Mouse (Mus musculus): ENCODE measurements at regions not wholly inside any gene's neighbourhood (a gene's known extent, or its start where the extent isn't known, plus 50 kb on each side); places are given as distances from the start of the nearest gene placed in this dataset.
"Not testable (repeated sequence)": the region's sequence is repeated elsewhere in the genome, so short reads cannot be mapped to it uniquely, and the experiment has no call there.

DNA sequence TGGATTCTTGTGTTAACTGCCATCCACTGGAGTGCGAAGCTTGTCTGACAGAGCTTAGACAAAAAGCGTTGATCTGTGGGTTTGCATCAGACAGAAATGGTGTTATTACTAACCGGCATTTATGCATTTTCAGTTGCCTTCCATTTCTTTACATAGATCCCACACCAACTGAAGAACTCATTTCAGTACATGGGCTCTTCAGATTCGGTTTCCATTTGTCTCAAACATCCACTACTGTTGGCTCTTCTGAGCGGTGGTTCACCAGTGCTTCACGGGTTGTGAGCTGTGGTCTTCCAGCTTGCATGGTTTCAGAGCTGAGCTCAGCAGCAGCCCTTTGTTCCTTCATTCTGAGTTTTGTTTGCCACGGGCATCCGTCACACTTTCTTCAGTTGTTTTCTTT, 294.4 kb downstream of the Eipr1 start:
- Histone ChIP-seq H3K36me3 (ENCODE audit: control insufficient read depth in 1 of 2, insufficient read depth in 2 of 2, low read length in 2 of 2) (no peaks in the 10 kb centered on the region), H3K4me1 (ENCODE audit: control insufficient read depth in 1 of 2, insufficient read depth in 2 of 2, low read length in 2 of 2) (no peaks in the 10 kb centered on the region), H3K4me3 (ENCODE audit: control insufficient read depth in 1 of 2, insufficient read depth in 1 of 2, low read depth in 2 of 2, low read length in 2 of 2) (no peak overlapping the region), H3K27ac (ENCODE audit: control insufficient read depth, low read depth, low read length) (no peak overlapping the region), H3K27me3 (ENCODE audit: control insufficient read depth in 1 of 2, insufficient read depth in 2 of 2, low read length in 2 of 2) (no peaks in the 10 kb centered on the region), H3K9me3 (replicated peaks; ENCODE audit: insufficient read depth, low read length) (no peaks in the 10 kb centered on the region), H3K9ac (ENCODE audit: control insufficient read depth, low read depth, low read length, poor library complexity, severe bottlenecking) (no peak overlapping the region), H3K79me2 (ENCODE audit: control insufficient read depth, insufficient read depth, low read length, poor library complexity) (no peaks in the 10 kb centered on the region)
- no peak for TF ChIP-seq GATA1 (IDR thresholded peaks at IDR 0.05; ENCODE audit: low read depth, low read length)
- no peak for TF ChIP-seq RCOR1 (IDR thresholded peaks at IDR 0.05; ENCODE audit: low read depth, low read length)
- no peak for TF ChIP-seq ZC3H11A (IDR thresholded peaks at IDR 0.05; ENCODE audit: low read depth, low read length)
- TF ChIP-seq NRF1 (IDR thresholded peaks at IDR 0.05; ENCODE audit: insufficient read depth, low read depth, low read length, poor library complexity, severe bottlenecking), result no peak
- no peak for TF ChIP-seq CHD2 (IDR thresholded peaks at IDR 0.05; ENCODE audit: low read length)
- TF ChIP-seq EP300 (IDR thresholded peaks at IDR 0.05; ENCODE audit: low read depth in 1 of 2, low read length in 2 of 2), result no peak
- no peak for TF ChIP-seq USF2 (IDR thresholded peaks at IDR 0.05; ENCODE audit: borderline replicate concordance in 1 of 2, insufficient read depth in 1 of 2, low read depth in 1 of 2, low read length in 2 of 2)
- no peak for TF ChIP-seq ZKSCAN1 (IDR thresholded peaks at IDR 0.05; ENCODE audit: low read depth, low read length)
- TF ChIP-seq E2F4 (IDR thresholded peaks at IDR 0.05; ENCODE audit: borderline replicate concordance, low read depth, low read length), result no peak
- no peak for TF ChIP-seq KAT2A (conservative IDR thresholded peaks at IDR 0.05; ENCODE audit: low read depth, low read length)
- TF ChIP-seq POLR2AphosphoS2 (IDR thresholded peaks at IDR 0.05; ENCODE audit: low read length), result no peak
- no peak for TF ChIP-seq TCF12 (IDR thresholded peaks at IDR 0.05; ENCODE audit: low read depth, low read length)
- TF ChIP-seq POLR2A (IDR thresholded peaks at IDR 0.05; ENCODE audit: control insufficient read depth in 1 of 2, insufficient read depth in 1 of 2, low read depth in 1 of 2, low read length in 2 of 2, poor library complexity in 1 of 2), result no peak
- no peak for TF ChIP-seq ZNF384 (IDR thresholded peaks at IDR 0.05; ENCODE audit: low read depth, low read length)
- TF ChIP-seq MXI1 (IDR thresholded peaks at IDR 0.05; ENCODE audit: low read depth, low read length), result no peak
- no peak for TF ChIP-seq MYB (IDR thresholded peaks at IDR 0.05; ENCODE audit: low read depth, low read length)
- no peak for TF ChIP-seq USF1 (IDR thresholded peaks at IDR 0.05; ENCODE audit: low read depth, low read length)
- TF ChIP-seq SIN3A (IDR thresholded peaks at IDR 0.05; ENCODE audit: low read length), result no peak
- TF ChIP-seq UBTF (IDR thresholded peaks at IDR 0.05; ENCODE audit: borderline replicate concordance, insufficient read depth, low read depth, low read length), result no peak
- no peak for DNase-seq (ENCODE audit: low read depth, low spot score)

DNA sequence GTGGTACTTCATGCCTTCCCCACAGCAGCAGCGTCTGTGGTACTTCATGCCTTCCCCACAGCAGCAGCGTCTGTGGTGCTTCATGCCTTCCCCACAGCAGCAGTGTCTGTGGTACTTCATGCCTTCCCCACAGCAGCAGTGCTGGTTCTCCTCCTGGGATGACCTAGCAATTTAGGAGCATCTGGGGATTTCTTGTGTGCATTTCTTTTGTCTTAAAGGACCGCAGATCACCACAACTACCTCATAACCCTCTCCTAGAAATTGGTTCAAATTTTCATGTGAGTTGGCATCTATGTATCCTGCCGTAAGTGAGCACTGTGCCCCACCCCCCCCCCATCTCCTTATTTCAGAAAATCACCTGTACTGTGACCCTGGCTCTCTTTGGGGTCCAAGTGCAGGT, 297.0 kb downstream of the Eipr1 start:
- not testable (repeated sequence) for H3K9ac ChIP-seq (ENCODE audit: control insufficient read depth, low read depth, low read length, poor library complexity, severe bottlenecking); H3K4me1 ChIP-seq (ENCODE audit: control insufficient read depth in 1 of 2, insufficient read depth in 2 of 2, low read length in 2 of 2); H3K27ac ChIP-seq (ENCODE audit: control insufficient read depth, low read depth, low read length); H3K4me3 ChIP-seq (ENCODE audit: control insufficient read depth in 1 of 2, insufficient read depth in 1 of 2, low read depth in 2 of 2, low read length in 2 of 2); H3K9me3 ChIP-seq (replicated peaks; ENCODE audit: insufficient read depth, low read length); H3K36me3 ChIP-seq (ENCODE audit: control insufficient read depth in 1 of 2, insufficient read depth in 2 of 2, low read length in 2 of 2); DNase-seq (ENCODE audit: low read depth, low spot score); H3K79me2 ChIP-seq (ENCODE audit: control insufficient read depth, insufficient read depth, low read length, poor library complexity); H3K27me3 ChIP-seq (ENCODE audit: control insufficient read depth in 1 of 2, insufficient read depth in 2 of 2, low read length in 2 of 2)

Data from MEL (cell line).